Mouse (Mus musculus): ENCODE results near the gene Mfap1b. TPM values are rescaled to one million over a fixed set of nuclear protein-coding genes. Genes with fewer than 3 reads are reported as not detected.

The Mfap1b gene
- polyA plus RNA-seq, 1 experiment, result 13.1 TPM

- TF ChIP-seq MAX (IDR thresholded peaks at IDR 0.05; ENCODE audit: low read depth) (no peak), TCF3 (IDR thresholded peaks at IDR 0.05; ENCODE audit: insufficient read length, low read depth) (no peak), MYOD1 (IDR thresholded peaks at IDR 0.05; ENCODE audit: control insufficient read depth in 1 of 3, insufficient read length in 2 of 3, low read depth in 2 of 3) (no peak), USF1 (IDR thresholded peaks at IDR 0.05; ENCODE audit: low read depth) (no peak), POLR2A (IDR thresholded peaks at IDR 0.05; ENCODE audit: insufficient read length, low read depth) (no peak), E2F4 (IDR thresholded peaks at IDR 0.05; ENCODE audit: insufficient read depth) (no peak), SRF (IDR thresholded peaks at IDR 0.05; ENCODE audit: control insufficient read depth, insufficient read length, low read depth) (no peak), REST (IDR thresholded peaks at IDR 0.05; ENCODE audit: insufficient read depth, insufficient read length) (no peak), POLR2AphosphoS2 (IDR thresholded peaks at IDR 0.05; ENCODE audit: insufficient read length, low read depth) (no peak), TCF12 (IDR thresholded peaks at IDR 0.05; ENCODE audit: insufficient read depth, poor library complexity, severe bottlenecking) (no peak), MYOG (IDR thresholded peaks at IDR 0.05; ENCODE audit: control insufficient read depth in 1 of 3, insufficient read depth in 1 of 3, insufficient read length in 2 of 3, low read depth in 2 of 3) (no peak), CEBPB (IDR thresholded peaks at IDR 0.05; ENCODE audit: insufficient read depth, poor library complexity, severe bottlenecking) (no peak)
- Histone ChIP-seq H3ac (ENCODE audit: control insufficient read depth, insufficient read length) (no peak overlapping the region), H3K4me3 (no peak overlapping the region), H3K36me3 (ENCODE audit: control insufficient read depth, insufficient read depth) (peaks cover 12% of the 10 kb centered on the region), H3K4me2 (ENCODE audit: low read depth) (no peak overlapping the region), H3K27me3 (ENCODE audit: control insufficient read depth, insufficient read depth, insufficient read length) (no peaks in the 10 kb centered on the region), H3K79me2 (ENCODE audit: control insufficient read depth, insufficient read depth) (no peaks in the 10 kb centered on the region)
These were observed 31.4 kb downstream of the Mfap1b start for GRCm38 (mm10) chr2:121442259-121443067.

- Histone ChIP-seq H3K27me3 (ENCODE audit: control insufficient read depth, insufficient read depth, insufficient read length) (no peaks in the 10 kb centered on the region), H3K4me2 (ENCODE audit: low read depth) (no peak overlapping the region), H3K36me3 (ENCODE audit: control insufficient read depth, insufficient read depth) (peaks cover 14% of the 10 kb centered on the region), H3ac (ENCODE audit: control insufficient read depth, insufficient read length) (no peak overlapping the region), H3K79me2 (ENCODE audit: control insufficient read depth, insufficient read depth) (no peaks in the 10 kb centered on the region), H3K4me3 (no peak overlapping the region)
- no peak for TF ChIP-seq E2F4 (IDR thresholded peaks at IDR 0.05; ENCODE audit: insufficient read depth)
These were observed 32.1 kb downstream of the Mfap1b start for GRCm38 (mm10) chr2:121441800-121442199.

GRCm38 (mm10) chr2:121440834-121441605, 32.8 kb downstream of the Mfap1b start:
- H3K36me3 ChIP-seq (ENCODE audit: control insufficient read depth, insufficient read depth), result peaks cover 18% of the 10 kb centered on the region
- no peak for TF ChIP-seq REST (IDR thresholded peaks at IDR 0.05; ENCODE audit: insufficient read depth, insufficient read length)
- TF ChIP-seq E2F4 (IDR thresholded peaks at IDR 0.05; ENCODE audit: insufficient read depth), result no peak
- no peak for TF ChIP-seq POLR2AphosphoS2 (IDR thresholded peaks at IDR 0.05; ENCODE audit: insufficient read length, low read depth)
- no peak for TF ChIP-seq SRF (IDR thresholded peaks at IDR 0.05; ENCODE audit: control insufficient read depth, insufficient read length, low read depth)
- TF ChIP-seq CEBPB (IDR thresholded peaks at IDR 0.05; ENCODE audit: insufficient read depth, poor library complexity, severe bottlenecking), result no peak
- TF ChIP-seq TCF3 (IDR thresholded peaks at IDR 0.05; ENCODE audit: insufficient read length, low read depth), result no peak
- TF ChIP-seq POLR2A (IDR thresholded peaks at IDR 0.05; ENCODE audit: insufficient read length, low read depth), result no peak
- no peak for TF ChIP-seq TCF12 (IDR thresholded peaks at IDR 0.05; ENCODE audit: insufficient read depth, poor library complexity, severe bottlenecking)
- TF ChIP-seq USF1 (IDR thresholded peaks at IDR 0.05; ENCODE audit: low read depth), result no peak
- no peak for TF ChIP-seq MAX (IDR thresholded peaks at IDR 0.05; ENCODE audit: low read depth)
- no peak for TF ChIP-seq MYOD1 (IDR thresholded peaks at IDR 0.05; ENCODE audit: control insufficient read depth in 1 of 3, insufficient read length in 2 of 3, low read depth in 2 of 3)
- TF ChIP-seq MYOG (IDR thresholded peaks at IDR 0.05; ENCODE audit: control insufficient read depth in 1 of 3, insufficient read depth in 1 of 3, insufficient read length in 2 of 3, low read depth in 2 of 3), result no peak
- no peaks in the 10 kb centered on the region for H3K27me3 ChIP-seq (ENCODE audit: control insufficient read depth, insufficient read depth, insufficient read length)
- H3K79me2 ChIP-seq (ENCODE audit: control insufficient read depth, insufficient read depth), result no peaks in the 10 kb centered on the region
- H3K4me3 ChIP-seq, result no peak overlapping the region
- no peak overlapping the region for H3ac ChIP-seq (ENCODE audit: control insufficient read depth, insufficient read length)
- H3K4me2 ChIP-seq (ENCODE audit: low read depth), result no peak overlapping the region

- Histone ChIP-seq H3K79me2 (ENCODE audit: control insufficient read depth, insufficient read depth) (no peaks in the 10 kb centered on the region), H3K36me3 (ENCODE audit: control insufficient read depth, insufficient read depth) (peaks cover 30% of the 10 kb centered on the region), H3K4me3 (no peak overlapping the region), H3K27me3 (ENCODE audit: control insufficient read depth, insufficient read depth, insufficient read length) (no peaks in the 10 kb centered on the region), H3ac (ENCODE audit: control insufficient read depth, insufficient read length) (no peak overlapping the region), H3K4me2 (ENCODE audit: low read depth) (no peak overlapping the region)
- peak; percentile 30 for TF ChIP-seq POLR2AphosphoS2 (IDR thresholded peaks at IDR 0.05; ENCODE audit: insufficient read length, low read depth)
- no peak for TF ChIP-seq SRF (IDR thresholded peaks at IDR 0.05; ENCODE audit: control insufficient read depth, insufficient read length, low read depth)
These were observed 34.1 kb downstream of the Mfap1b start for GRCm38 (mm10) chr2:121439746-121440145.

GRCm38 (mm10) chr2:121434854-121435253, 39.0 kb downstream of the Mfap1b start:
- Histone ChIP-seq H3K4me3 (no peak overlapping the region), H3K27me3 (ENCODE audit: control insufficient read depth, insufficient read depth, insufficient read length) (no peaks in the 10 kb centered on the region), H3K4me2 (ENCODE audit: low read depth) (no peak overlapping the region), H3ac (ENCODE audit: control insufficient read depth, insufficient read length) (no peak overlapping the region), H3K36me3 (ENCODE audit: control insufficient read depth, insufficient read depth) (peaks cover 72% of the 10 kb centered on the region), H3K79me2 (ENCODE audit: control insufficient read depth, insufficient read depth) (no peaks in the 10 kb centered on the region)
- TF ChIP-seq SRF (IDR thresholded peaks at IDR 0.05; ENCODE audit: control insufficient read depth, insufficient read length, low read depth), result no peak
- TF ChIP-seq USF1 (IDR thresholded peaks at IDR 0.05; ENCODE audit: low read depth), result no peak
- TF ChIP-seq TCF3 (IDR thresholded peaks at IDR 0.05; ENCODE audit: insufficient read length, low read depth), result no peak
- no peak for TF ChIP-seq POLR2AphosphoS2 (IDR thresholded peaks at IDR 0.05; ENCODE audit: insufficient read length, low read depth)
- TF ChIP-seq POLR2A (IDR thresholded peaks at IDR 0.05; ENCODE audit: insufficient read length, low read depth), result no peak
- no peak for TF ChIP-seq E2F4 (IDR thresholded peaks at IDR 0.05; ENCODE audit: insufficient read depth)
- no peak for TF ChIP-seq REST (IDR thresholded peaks at IDR 0.05; ENCODE audit: insufficient read depth, insufficient read length)
- no peak for TF ChIP-seq MYOG (IDR thresholded peaks at IDR 0.05; ENCODE audit: control insufficient read depth in 1 of 3, insufficient read depth in 1 of 3, insufficient read length in 2 of 3, low read depth in 2 of 3)
- TF ChIP-seq MAX (IDR thresholded peaks at IDR 0.05; ENCODE audit: low read depth), result no peak
- TF ChIP-seq CEBPB (IDR thresholded peaks at IDR 0.05; ENCODE audit: insufficient read depth, poor library complexity, severe bottlenecking), result no peak
- TF ChIP-seq MYOD1 (IDR thresholded peaks at IDR 0.05; ENCODE audit: control insufficient read depth in 1 of 3, insufficient read length in 2 of 3, low read depth in 2 of 3), result no peak
- no peak for TF ChIP-seq TCF12 (IDR thresholded peaks at IDR 0.05; ENCODE audit: insufficient read depth, poor library complexity, severe bottlenecking)
